Mouse (Mus musculus) megakaryocyte, embryonic 14.5 days (primary cell): Measurements from ENCODE around the gene Aoc3.

ENCODE experiments used
- FLI1 ChIP-seq: IDR thresholded peaks from 2 replicates; pipeline ENCODE4 v1.6.1; 2012; ENCODE audit warnings: low read length, inconsistent platforms, mixed read lengths
- GATA1 ChIP-seq: IDR thresholded peaks from 3 replicates; pipeline ENCODE4 v1.6.1; 2012; ENCODE audit warnings: mixed read lengths, low read length, inconsistent platforms, borderline replicate concordance

DNA sequence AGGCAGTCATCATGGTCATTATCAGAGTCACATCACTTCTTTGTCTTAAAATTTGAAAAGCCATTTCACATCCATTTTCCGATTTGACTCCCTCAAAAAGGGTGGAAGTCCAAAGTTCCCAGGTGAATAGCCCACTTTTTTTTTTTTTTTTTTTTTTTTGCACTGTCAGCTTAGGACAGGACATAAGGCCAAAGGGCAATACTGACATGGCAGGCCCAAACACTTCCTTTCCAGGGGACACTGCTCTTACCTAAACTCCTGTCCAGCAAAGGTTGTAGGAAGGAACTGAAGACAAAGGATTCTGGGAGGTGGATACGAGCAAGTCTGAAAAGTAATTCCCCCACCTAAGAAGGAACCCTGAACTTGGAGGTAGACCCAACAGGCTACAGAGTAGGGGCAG lies 25.5 kb downstream of the Aoc3 start:
- no peak for TF ChIP-seq GATA1
- no peak for TF ChIP-seq FLI1
